Mouse (Mus musculus): Measurements from ENCODE around the gene Pde11a. TPM values are rescaled to one million over a fixed set of nuclear protein-coding genes. Genes with fewer than 3 reads are reported as not detected.
A peak's percentile ranks its signal among the peaks of the same experiment; 100 is the strongest.
"Not testable (repeated sequence)": the region's sequence is repeated elsewhere in the genome, so short reads cannot be mapped to it uniquely, and the experiment has no call there.

The Pde11a gene
- total RNA-seq, 1 experiment from 2014 or later, result not detected

DNA sequence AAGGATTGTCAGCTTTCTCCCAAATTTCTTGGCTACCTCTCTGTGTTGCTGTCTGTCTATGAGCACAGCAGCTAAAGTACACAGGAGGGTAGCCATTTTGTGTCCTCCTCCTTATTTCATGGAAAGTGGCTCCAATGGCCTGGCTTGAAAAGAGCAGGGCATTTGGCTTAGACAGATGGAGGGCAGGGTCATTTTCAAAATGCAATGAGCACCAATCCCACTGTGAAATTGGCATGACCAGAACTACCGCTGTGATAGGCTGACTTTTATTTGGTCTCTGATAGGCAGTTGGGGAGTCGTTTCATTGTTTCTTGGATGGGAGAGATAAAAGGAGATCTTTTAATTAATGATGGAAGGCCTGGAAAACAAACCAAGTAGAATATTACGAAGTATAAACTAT is 354.7 kb downstream of the Pde11a start:
- no peak for ATAC-seq (ENCODE audit: extremely low read depth, insufficient number of reproducible peaks, low FRiP score, poor library complexity, severe bottlenecking)

DNA sequence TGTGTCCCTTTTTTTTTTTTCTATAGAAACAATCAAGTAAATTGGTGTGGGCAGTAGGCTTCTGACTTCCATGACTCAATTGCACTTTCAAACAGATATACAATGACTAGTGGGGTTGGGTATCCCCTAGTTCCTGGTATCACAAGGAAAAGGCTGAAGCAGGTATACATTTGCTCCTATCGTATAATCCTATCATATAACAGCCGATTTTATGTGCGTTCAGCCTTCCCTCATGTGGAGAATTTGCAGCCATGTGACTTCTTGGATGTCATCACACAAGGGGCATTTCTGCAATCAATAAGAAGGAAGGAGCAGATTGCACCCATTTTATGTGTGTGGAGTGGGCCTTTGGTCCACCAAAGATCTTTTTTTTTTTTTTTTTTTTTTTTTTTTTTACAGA is 355.5 kb downstream of the Pde11a start:
- no peak for ATAC-seq (ENCODE audit: extremely low read depth, insufficient number of reproducible peaks, low FRiP score, poor library complexity, severe bottlenecking)

DNA sequence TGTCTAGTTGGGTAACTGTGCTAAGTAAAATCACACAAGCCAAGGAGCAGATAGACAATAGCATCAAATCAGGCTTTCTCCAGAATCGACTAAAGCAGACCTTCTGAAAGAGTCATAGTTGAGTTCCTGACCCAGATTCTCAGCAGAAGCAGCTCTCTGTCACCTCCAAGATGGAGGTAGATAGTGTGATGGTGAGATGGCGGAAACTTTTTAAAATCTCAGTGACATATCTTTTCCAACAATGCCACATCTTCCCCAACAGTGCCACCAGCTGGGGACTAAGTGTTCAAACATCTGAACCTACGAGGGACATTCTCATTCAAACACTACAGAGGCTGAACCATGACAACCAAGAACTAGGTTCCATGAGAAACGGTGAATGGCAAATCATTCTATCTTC is 355.9 kb downstream of the Pde11a start:
- ATAC-seq (ENCODE audit: extremely low read depth, insufficient number of reproducible peaks, low FRiP score, poor library complexity, severe bottlenecking), result no peak

DNA sequence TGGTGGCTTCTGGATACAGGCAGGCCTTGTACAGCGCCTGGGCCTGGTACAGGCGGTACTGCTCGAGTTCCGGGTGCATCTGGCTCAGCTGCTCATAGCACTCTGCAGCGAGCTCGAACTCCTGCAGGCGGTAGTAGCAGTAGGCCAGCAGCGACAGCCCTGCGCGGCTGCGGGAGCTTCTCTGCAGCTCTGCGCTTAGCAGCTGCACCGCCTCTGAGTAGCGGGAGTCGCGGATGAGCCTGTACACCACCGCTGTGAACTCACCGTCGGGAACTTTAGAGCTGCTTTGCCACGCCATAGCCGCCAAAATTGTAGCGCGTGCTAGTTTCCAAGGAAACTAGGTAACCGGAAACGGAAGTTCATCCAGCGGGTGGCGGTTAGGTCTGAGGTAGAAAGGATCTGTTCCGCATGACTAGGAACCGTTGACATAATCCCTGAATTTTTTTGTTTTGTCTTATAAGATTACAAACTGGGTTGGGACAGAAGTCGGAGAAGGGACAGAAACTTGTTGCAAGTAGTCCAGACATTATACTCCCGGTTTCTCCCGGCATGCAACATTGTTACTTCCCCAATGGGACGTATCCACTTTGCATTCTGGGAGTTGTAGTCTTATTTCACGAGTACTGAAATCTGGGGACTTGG is 357.0 kb downstream of the Pde11a start, which contains the start of gene Ttc30a1:
Gene Ttc30a1 (minus strand): TSS at position 528 of the 642 bp plus-strand sequence.
- ATAC-seq (ENCODE audit: extremely low read depth, insufficient number of reproducible peaks, low FRiP score, poor library complexity, severe bottlenecking), result peak; percentile 52

DNA sequence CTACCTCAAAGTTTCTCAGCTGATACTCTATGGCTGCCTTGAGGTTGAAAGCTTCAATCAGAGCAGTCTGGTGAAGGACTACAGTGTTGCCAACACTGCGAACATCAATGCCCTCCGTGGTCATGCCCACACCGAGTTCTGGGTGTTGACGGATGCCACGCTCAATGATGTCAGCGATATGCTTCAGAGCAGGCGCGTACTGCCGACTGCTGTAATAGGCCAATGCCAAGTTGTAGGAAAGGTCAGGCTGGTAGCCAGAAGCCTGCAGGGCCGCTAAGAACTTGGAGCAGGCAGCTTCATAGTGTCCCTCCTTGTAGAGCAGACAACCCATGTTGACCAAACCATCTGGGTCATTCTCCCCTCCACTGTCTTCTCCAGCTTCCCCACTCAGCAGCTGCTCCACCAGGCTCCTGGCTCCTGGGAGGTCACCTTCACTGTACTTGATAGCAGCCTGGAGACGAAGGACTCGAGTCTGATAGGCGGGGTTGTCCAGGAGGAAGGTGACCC is 357.6 kb downstream of the Pde11a start:
- not testable (repeated sequence) for ATAC-seq (ENCODE audit: extremely low read depth, insufficient number of reproducible peaks, low FRiP score, poor library complexity, severe bottlenecking)

DNA sequence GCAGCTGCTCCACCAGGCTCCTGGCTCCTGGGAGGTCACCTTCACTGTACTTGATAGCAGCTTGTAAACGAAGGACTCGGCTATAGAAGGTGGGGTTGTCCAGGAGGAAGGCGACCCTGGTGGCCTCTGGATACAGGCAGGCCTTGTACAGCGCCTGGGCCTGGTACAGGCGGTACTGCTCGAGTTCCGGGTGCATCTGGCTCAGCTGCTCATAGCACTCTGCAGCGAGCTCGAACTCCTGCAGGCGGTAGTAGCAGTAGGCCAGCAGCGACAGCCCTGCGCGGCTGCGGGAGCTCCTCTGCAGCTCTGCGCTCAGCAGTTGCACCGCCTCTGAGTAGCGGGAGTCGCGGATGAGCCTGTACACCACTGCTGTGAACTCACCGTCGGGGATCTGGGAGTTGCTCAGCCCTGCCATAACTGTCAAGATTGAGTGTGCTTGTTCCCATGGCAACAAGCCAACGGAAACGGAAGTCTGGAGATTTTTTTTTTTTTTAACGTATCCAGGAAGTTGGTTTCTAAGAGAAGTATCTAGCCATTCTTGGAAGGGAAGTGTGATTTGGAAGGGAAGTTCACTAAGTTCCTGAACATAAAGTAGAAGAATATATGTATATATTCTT is 360.7 kb downstream of the Pde11a start, which contains the start of gene Ttc30a2:
Gene Ttc30a2 (minus strand): TSS at position 419 of the 617 bp plus-strand sequence.
- ATAC-seq (ENCODE audit: extremely low read depth, insufficient number of reproducible peaks, low FRiP score, poor library complexity, severe bottlenecking), result peak; percentile 18; the same call in 1 of the 2 replicates

DNA sequence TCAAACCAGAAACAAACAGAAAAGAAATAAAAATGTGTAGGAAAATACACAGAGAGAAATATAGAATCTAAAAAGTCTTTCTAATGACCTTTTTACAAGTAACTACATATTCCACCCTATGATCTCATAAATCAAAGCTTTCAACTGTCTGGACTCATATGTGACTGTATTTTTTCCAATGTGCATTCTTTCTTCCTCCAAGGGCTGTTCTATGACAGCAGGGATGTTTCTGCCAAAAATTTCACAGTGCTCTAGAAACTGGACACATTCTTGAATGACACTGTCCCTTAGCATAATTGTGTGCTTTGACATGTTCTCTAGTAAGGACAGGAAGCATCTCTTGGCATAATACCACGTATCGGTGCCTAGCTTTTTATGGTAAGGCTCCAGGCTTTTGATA is 362.5 kb downstream of the Pde11a start:
- not testable (repeated sequence) for ATAC-seq (ENCODE audit: extremely low read depth, insufficient number of reproducible peaks, low FRiP score, poor library complexity, severe bottlenecking)

DNA sequence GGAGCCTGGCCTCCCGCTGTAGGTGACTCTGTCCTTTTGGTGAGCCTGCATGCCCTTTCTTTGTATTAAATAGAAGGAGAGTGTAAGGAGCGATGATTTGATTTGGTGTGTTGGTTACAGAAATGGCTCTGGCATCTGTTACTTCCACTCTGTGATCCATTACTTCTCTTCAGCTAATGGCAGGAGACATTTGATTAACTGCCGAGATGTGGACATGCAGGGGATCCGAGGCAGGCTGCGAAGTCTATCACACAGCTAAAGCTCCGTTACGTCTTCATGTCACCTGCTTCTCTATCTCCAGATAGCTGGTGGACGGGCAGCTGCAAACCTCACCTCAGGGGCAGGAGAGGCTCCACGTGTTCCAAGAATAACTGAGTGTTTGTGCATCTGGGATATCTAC is 364.4 kb downstream of the Pde11a start:
- no peak for ATAC-seq (ENCODE audit: extremely low read depth, insufficient number of reproducible peaks, low FRiP score, poor library complexity, severe bottlenecking)

DNA sequence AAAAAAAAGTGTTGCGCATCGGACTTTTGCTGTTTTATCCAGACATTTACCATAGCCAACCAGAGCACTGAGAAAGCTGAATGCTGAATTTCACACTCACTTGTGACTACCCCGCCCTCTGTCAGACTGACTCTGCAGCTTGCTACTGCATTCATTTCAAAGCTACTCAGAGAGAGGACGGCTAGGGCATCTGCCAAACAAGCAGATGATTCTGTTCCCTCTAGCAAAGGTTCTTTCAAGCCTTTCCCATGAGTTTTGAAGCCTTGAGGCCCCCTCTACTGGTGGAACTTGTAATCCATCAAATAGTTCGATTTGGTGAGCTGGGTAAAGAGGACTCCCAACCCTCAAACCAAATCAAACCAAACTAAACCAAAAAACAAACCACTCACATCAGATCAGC is 373.6 kb downstream of the Pde11a start:
- ATAC-seq (ENCODE audit: extremely low read depth, insufficient number of reproducible peaks, low FRiP score, poor library complexity, severe bottlenecking), result peak; percentile 46; the same call in 1 of the 2 replicates

DNA sequence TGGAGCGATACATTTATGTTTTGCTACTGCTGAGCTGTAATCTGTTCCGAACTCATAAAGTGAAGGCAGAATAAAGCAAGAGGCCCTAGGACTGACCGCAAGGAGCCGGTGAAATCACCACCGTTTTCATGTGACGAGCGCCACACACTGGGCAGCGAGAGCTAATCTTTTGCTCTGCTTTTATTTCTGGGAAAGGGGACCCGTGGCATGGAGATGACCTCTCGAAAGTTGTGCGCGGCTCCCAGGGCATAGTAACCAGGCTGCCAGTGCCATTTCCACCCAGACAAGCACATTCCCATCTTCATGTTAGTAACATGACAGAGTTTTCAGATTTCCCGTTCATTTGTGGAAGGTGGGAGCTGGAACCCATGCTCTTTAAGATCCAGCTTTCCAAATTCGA is 374.1 kb downstream of the Pde11a start:
- peak; percentile 62 for ATAC-seq (ENCODE audit: extremely low read depth, insufficient number of reproducible peaks, low FRiP score, poor library complexity, severe bottlenecking)

DNA sequence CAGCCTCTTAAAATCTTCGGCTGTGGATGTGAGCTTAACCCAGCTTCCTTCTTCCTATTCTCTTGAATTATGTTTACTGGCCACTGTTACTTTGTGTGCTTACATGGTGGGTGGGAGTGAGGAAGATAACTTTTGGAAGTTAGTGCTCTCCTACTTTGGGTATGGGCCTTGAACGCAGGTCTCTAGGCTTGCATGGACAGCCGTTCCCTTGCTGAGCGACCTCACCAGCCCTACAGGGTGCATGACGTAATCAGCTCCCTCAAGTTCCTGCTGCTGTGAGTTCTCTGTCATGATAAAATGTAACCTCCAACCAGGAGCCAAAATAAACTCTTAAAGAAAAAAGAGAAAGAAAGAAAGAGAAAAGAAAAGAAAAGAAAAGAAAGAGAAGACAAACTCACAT is 374.5 kb downstream of the Pde11a start:
- no peak for ATAC-seq (ENCODE audit: extremely low read depth, insufficient number of reproducible peaks, low FRiP score, poor library complexity, severe bottlenecking)

DNA sequence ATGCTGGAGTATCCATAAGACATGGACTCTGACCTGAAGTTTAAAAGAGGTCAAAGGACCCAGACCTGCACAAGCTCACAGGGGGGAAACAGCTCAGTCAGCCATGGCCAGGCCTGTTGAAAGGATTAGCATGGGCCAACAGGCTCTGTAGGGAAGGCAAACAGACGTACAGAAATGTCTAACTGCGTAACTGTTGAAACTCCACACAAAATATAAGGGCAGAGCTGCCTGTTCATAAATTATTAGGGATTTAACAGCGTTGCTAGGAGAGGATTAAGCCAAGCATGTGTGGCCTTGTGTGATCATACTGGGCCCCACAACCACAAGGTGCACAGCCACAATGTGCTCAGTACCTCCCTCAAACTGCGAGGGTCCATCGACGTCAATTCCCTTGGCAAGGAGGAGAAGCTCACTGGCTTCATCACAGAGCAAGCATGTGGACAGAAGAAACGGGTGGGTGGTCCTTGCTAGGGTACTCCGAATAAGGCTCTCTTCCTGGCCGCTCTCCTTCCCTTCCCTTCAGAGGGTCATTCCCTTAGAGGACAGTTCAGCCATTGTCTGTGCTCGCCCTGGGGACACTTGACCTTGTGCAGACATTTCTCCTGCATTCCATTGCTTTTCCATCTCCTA is 375.2 kb downstream of the Pde11a start:
- no peak for ATAC-seq (ENCODE audit: extremely low read depth, insufficient number of reproducible peaks, low FRiP score, poor library complexity, severe bottlenecking)

DNA sequence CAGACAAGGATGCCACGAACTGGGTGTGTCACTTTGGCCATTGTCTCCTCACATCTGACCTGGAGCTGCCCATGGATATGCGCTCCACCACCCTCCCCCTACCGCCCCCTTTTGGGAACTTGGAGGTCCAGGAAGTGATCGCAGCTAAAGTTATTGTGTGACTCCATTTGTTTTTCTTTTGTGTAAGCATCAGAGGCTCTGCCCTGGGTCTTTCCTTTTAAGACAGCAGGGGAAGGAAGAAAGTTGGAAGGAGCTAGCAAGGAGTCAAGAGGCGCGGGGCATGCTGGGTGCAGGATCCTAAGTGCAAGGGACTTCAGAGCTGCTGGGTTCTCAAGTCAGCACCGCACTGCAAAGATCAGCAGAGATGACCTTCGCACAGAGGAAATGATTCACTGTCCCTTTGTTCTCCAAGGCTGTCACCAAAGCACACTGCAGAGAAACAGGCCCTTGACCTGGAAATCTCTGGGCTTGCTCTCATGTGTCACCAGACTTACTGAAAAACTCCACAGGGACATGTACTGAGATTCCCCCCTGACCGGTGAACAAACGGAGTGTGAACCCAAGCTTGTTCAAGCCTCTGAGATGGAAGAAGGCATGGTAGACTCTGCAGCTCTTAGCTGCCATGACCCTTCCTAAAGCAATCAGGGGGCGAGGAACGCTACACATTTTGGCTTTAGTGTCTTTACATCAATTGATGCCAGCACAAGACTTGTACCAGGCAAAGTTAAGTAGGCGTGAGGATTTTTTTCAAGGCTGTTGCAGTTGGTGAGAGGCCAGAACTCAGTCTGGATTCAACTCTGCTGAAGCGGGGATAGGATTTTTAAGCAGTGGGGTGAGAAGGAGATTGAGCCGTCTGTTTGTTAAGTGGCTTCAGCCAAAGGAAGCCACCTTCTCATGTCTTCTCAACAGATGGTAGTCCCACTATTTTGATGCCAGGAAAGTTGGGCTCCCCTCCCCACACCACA is 377.9 kb downstream of the Pde11a start:
- no peak for ATAC-seq (ENCODE audit: extremely low read depth, insufficient number of reproducible peaks, low FRiP score, poor library complexity, severe bottlenecking)

DNA sequence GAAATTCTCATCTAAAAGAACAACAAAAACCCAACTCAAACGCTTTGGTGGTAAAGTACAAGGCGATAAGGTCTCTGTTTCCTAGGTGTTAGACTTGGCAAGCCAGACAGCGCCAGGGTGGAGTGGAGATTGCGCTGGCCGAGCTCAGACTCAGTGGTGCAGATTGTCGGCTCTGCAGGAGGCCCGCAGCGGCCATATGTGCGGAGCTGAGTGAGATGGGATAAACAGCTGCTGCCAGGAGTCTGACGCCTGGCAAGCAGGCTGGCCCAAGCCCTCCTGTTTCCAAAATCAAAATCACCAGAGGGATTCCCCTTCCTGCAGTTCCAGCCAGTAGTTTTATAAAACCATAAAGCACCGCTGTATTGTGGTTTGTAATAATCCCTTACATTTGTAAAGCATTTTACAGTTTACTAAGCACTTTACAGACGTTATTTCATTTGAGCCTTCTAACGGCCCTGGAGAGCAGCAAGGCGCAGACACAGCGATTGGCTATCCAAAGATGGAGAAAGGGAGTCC is 378.7 kb downstream of the Pde11a start:
- no peak for ATAC-seq (ENCODE audit: extremely low read depth, insufficient number of reproducible peaks, low FRiP score, poor library complexity, severe bottlenecking)

DNA sequence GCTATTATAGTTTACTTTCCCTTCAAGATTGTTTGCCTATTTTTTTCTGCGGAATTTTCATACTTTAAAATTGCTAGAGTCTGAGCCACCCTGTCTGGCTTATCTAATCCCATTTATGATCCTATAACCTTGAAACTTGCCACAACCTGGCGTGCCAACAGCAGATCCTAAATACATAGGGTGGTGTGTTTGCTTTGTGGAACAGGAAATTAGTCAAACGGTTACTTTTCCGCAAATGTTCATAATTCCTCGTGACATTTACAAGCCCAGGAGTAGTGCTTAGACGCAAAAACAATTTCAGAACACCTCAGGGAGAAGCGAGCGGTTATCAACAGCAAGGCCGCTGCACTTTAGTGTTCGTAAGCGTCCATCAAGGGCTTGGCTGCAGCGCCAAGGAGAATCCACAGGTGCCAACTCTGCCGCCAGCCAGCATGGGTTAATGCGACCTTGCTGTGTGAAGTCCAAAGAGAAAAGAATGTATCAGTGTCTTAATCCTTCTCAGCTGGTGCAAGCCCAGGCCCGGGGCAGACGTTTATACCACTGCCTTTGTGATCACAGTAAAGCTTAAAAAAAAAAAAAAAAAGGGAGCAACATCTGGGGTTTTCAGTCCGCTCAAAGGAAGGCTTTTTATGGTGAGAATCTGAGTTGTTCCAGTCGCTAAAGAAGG is 379.3 kb downstream of the Pde11a start:
- ATAC-seq (ENCODE audit: extremely low read depth, insufficient number of reproducible peaks, low FRiP score, poor library complexity, severe bottlenecking), result no peak

DNA sequence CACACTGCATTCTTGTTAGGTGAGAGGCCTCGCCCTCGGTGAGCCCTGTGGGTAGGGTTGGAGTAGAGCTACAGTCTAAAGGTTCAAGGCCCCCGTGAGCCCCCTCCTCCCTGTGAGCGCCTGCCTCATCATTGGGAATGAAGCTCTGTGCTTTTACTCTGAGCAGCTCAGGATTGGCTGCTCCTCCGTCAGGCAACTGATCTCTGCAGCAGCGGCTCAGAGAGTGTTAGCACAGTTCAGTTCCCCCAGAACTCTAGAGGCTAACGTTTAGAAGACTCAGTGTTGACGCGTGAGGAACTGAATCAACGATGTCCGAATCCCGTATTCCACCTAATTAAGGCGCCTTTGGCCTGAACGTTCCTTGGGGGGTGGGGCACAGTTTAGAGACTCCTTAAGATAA is 382.9 kb downstream of the Pde11a start:
- no peak for ATAC-seq (ENCODE audit: extremely low read depth, insufficient number of reproducible peaks, low FRiP score, poor library complexity, severe bottlenecking)

DNA sequence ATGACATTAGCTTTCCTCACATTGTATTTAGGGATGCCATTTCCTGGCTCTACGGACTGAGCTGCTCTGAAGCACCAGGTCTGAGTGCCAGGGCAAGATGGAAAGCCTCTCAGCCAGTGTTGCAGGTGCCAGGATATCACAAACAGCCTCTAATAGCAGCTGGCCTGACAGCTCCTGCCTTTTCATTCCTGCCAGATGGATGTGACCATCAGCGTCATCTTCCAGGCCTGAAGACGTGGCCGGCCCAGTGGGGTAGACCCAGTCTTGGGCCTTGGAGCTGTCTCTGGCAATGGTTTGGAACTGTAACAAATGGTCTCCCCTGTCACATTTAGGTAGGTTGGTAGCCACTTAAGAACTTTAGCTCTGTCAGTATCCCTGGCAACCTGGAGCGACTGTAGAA is 385.3 kb downstream of the Pde11a start:
- ATAC-seq (ENCODE audit: extremely low read depth, insufficient number of reproducible peaks, low FRiP score, poor library complexity, severe bottlenecking), result no peak

DNA sequence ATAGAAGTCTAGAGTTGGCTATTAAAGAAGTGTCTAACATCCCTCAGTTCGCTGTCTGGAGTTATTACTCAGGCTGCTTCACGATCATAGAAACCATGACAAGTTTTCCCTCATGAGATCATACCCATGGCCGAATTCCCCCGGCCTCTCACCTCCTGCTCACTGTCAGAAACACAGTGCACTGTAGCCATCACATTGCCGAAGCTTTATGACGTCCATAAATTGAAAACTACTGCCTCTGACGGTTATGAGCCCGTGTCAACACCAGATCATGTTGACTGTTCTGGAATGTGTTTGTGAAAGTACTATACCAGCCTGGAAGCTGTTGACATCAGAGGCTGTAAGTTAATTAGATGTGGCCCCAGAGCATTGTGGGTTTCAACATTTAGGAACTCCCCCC is 387.9 kb downstream of the Pde11a start:
- ATAC-seq (ENCODE audit: extremely low read depth, insufficient number of reproducible peaks, low FRiP score, poor library complexity, severe bottlenecking), result no peak

Data from neutrophil, adult 5-6 weeks (primary cell).